Mouse (Mus musculus) midbrain, embryonic 13.5 days (tissue): Measurements from ENCODE around the gene Crybg1. TPM values are rescaled to one million over a fixed set of nuclear protein-coding genes. Genes with fewer than 3 reads are reported as not detected.
"Not testable (repeated sequence)": the region's sequence is repeated elsewhere in the genome, so short reads cannot be mapped to it uniquely, and the experiment has no call there.

Source experiments
- ATAC-seq: fragments of 200-750 bp; cut with Nextera tagmentation; 2 replicates; pipeline ENCODE4 v1.8.0; 2017; ENCODE audit warnings: mild to moderate bottlenecking, moderate TSS enrichment, moderate library complexity
- H3K27ac ChIP-seq: fragments of 300-500 bp; sonication (generic); 2 replicates; pipeline ENCODE4 v1.5.1; 2015; ENCODE audit warnings: inconsistent platforms, mild to moderate bottlenecking, moderate library complexity
- H3K27me3 ChIP-seq: fragments of 300-500 bp; sonication (generic); 2 replicates; pipeline ENCODE4 v1.6.1; 2015; ENCODE audit warnings: mild to moderate bottlenecking, inconsistent platforms
- H3K36me3 ChIP-seq: fragments of 300-500 bp; sonication (generic); 2 replicates; pipeline ENCODE4 v1.6.1; 2015; ENCODE audit warnings: mild to moderate bottlenecking, inconsistent platforms
- H3K4me1 ChIP-seq: fragments of 300-500 bp; sonication (generic); replicated peaks from 2 replicates; pipeline ENCODE4 v1.6.1; 2015; ENCODE audit warnings: inconsistent platforms
- H3K4me2 ChIP-seq: fragments of 300-500 bp; sonication (generic); replicated peaks from 2 replicates; pipeline ENCODE4 v1.6.1; 2015; ENCODE audit warnings: moderate library complexity, mild to moderate bottlenecking, inconsistent platforms
- H3K4me3 ChIP-seq: fragments of 300-500 bp; sonication (generic); replicated peaks from 2 replicates; pipeline ENCODE4 v1.5.1; 2015; ENCODE audit warnings: mild to moderate bottlenecking, inconsistent platforms
- H3K9ac ChIP-seq: fragments of 300-500 bp; sonication (generic); replicated peaks from 2 replicates; pipeline ENCODE4 v1.6.1; 2015; ENCODE audit warnings: mild to moderate bottlenecking, inconsistent platforms
- H3K9me3 ChIP-seq: fragments of 300-500 bp; sonication (generic); 2 replicates; pipeline ENCODE4 v1.6.1; 2016; ENCODE audit warnings: mild to moderate bottlenecking, inconsistent platforms
- whole genome bisulfite sequencing: fragments of 180-500 bp; shearing (Covaris S2); methylation state at CpG from one replicate; pipeline ENCODE4 v1.1.7; 2015; 5-methylcytosine and 5-hydroxymethylcytosine counted together
- polyA plus RNA-seq: library from polyadenylated mRNA; unstranded; fragments of >200 nt; fragmentation: Nextera tagmentation; extraction: Ambion mirVana; gene quantifications from 2 replicates; pipeline ENCODE4 v1.2.1, GENCODE M21; 2015

Gene Crybg1
- polyA plus RNA-seq, 1 experiment from 2014 or later: 0.34 TPM

GRCm38 (mm10) chr10:43983241-43983640 is 165.4 kb downstream of the Crybg1 start:
- no peak for ATAC-seq
- Histone ChIP-seq H3K9me3 (no peaks in the 10 kb centered on the region), H3K27me3 (no peaks in the 10 kb centered on the region), H3K27ac (no peak overlapping the region), H3K9ac (no peak overlapping the region), H3K4me1 (no peaks in the 10 kb centered on the region), H3K4me2 (no peak overlapping the region), H3K4me3 (no peak overlapping the region), H3K36me3 (no peaks in the 10 kb centered on the region)
- WGBS: 92% methylated on average over 5 of the region's 5 CpGs

GRCm38 (mm10) chr10:43982470-43982869 is 166.2 kb downstream of the Crybg1 start:
- Histone ChIP-seq H3K9ac (no peak overlapping the region), H3K27me3 (no peaks in the 10 kb centered on the region), H3K9me3 (no peaks in the 10 kb centered on the region), H3K4me2 (no peak overlapping the region), H3K4me3 (no peak overlapping the region), H3K27ac (no peak overlapping the region), H3K36me3 (no peaks in the 10 kb centered on the region), H3K4me1 (no peaks in the 10 kb centered on the region)
- 94% methylated on average over 6 of the region's 6 CpGs for WGBS
- no peak for ATAC-seq

GRCm38 (mm10) chr10:43980742-43981141 is 167.9 kb downstream of the Crybg1 start:
- WGBS: 96% methylated on average over 3 of the region's 3 CpGs
- not testable (repeated sequence) for H3K4me1 ChIP-seq, H3K27ac ChIP-seq, H3K27me3 ChIP-seq, H3K4me3 ChIP-seq, ATAC-seq, H3K9ac ChIP-seq, H3K36me3 ChIP-seq, H3K4me2 ChIP-seq, H3K9me3 ChIP-seq

- ATAC-seq: no peak
- H3K27ac ChIP-seq: no peak overlapping the region
- H3K4me2 ChIP-seq: no peak overlapping the region
- H3K36me3 ChIP-seq: no peaks in the 10 kb centered on the region
- H3K4me3 ChIP-seq: no peak overlapping the region
- H3K9ac ChIP-seq: no peak overlapping the region
- no peaks in the 10 kb centered on the region for H3K27me3 ChIP-seq
- H3K4me1 ChIP-seq: no peaks in the 10 kb centered on the region
- no peaks in the 10 kb centered on the region for H3K9me3 ChIP-seq
- 96% methylated on average over 1 of the region's 1 CpGs for WGBS
Observed at GRCm38 (mm10) chr10:43980080-43980479, 168.6 kb downstream of the Crybg1 start.

- peaks cover 2% of the 10 kb centered on the region; the same call in 1 of the 2 replicates for H3K4me1 ChIP-seq
- WGBS: 79% methylated on average over 3 of the region's 3 CpGs
- H3K9me3 ChIP-seq: no peaks in the 10 kb centered on the region
- no peak overlapping the region for H3K4me3 ChIP-seq
- no peak overlapping the region for H3K9ac ChIP-seq
- H3K4me2 ChIP-seq: no peak overlapping the region
- H3K36me3 ChIP-seq: no peaks in the 10 kb centered on the region
- H3K27me3 ChIP-seq: no peaks in the 10 kb centered on the region
- H3K27ac ChIP-seq: no peak overlapping the region
- ATAC-seq: no peak
Observed at GRCm38 (mm10) chr10:43977353-43977752, 171.3 kb downstream of the Crybg1 start.

- peaks cover 2% of the 10 kb centered on the region; the same call in 1 of the 2 replicates for H3K4me1 ChIP-seq
- no peak overlapping the region for H3K4me3 ChIP-seq
- no peak overlapping the region for H3K9ac ChIP-seq
- no peak overlapping the region for H3K4me2 ChIP-seq
- H3K27ac ChIP-seq: no peak overlapping the region
- ATAC-seq: no peak
- 56% methylated on average over 2 of the region's 2 CpGs for WGBS
- no peaks in the 10 kb centered on the region for H3K27me3 ChIP-seq
- no peaks in the 10 kb centered on the region for H3K9me3 ChIP-seq
- H3K36me3 ChIP-seq: no peaks in the 10 kb centered on the region
Observed at GRCm38 (mm10) chr10:43973244-43973643, 175.4 kb downstream of the Crybg1 start.

GRCm38 (mm10) chr10:43964943-43965342 is 183.7 kb downstream of the Crybg1 start:
- no peaks in the 10 kb centered on the region for H3K4me1 ChIP-seq
- H3K9me3 ChIP-seq: no peaks in the 10 kb centered on the region
- ATAC-seq: no peak
- H3K4me2 ChIP-seq: no peak overlapping the region
- 59% methylated on average over 2 of the region's 2 CpGs for WGBS
- H3K27me3 ChIP-seq: no peaks in the 10 kb centered on the region
- H3K4me3 ChIP-seq: no peak overlapping the region
- no peak overlapping the region for H3K9ac ChIP-seq
- no peaks in the 10 kb centered on the region for H3K36me3 ChIP-seq
- H3K27ac ChIP-seq: no peak overlapping the region

GRCm38 (mm10) chr10:43953942-43954341 is 194.7 kb downstream of the Crybg1 start:
- Histone ChIP-seq H3K27ac (no peak overlapping the region), H3K4me2 (no peak overlapping the region), H3K4me1 (no peaks in the 10 kb centered on the region), H3K27me3 (no peaks in the 10 kb centered on the region), H3K9ac (no peak overlapping the region), H3K9me3 (no peaks in the 10 kb centered on the region), H3K4me3 (no peak overlapping the region), H3K36me3 (0 out of 2 replicates have a peak, but pooled peaks cover 4% of the 10 kb centered on the region)
- peak; percentile 65 for ATAC-seq

- ATAC-seq: no peak
- no peak overlapping the region for H3K9ac ChIP-seq
- 87% methylated on average over 4 of the region's 4 CpGs for WGBS
Observed at GRCm38 (mm10) chr10:43945435-43945834, 203.2 kb downstream of the Crybg1 start.

GRCm38 (mm10) chr10:43943736-43944135 is 204.9 kb downstream of the Crybg1 start:
- WGBS: 20% methylated on average over 4 of the region's 4 CpGs

More at GRCm38 (mm10) chr10:43945435-43945834, 203.2 kb downstream of the Crybg1 start:
- Histone ChIP-seq H3K27ac (no peak overlapping the region), H3K4me1 (peaks cover 14% of the 10 kb centered on the region), H3K36me3 (peaks cover 20% of the 10 kb centered on the region), H3K9me3 (no peaks in the 10 kb centered on the region), H3K27me3 (no peaks in the 10 kb centered on the region), H3K4me2 (no peak overlapping the region), H3K4me3 (no peak overlapping the region)

GRCm38 (mm10) chr10:43939136-43939662 is 209.5 kb downstream of the Crybg1 start:
- Histone ChIP-seq H3K9ac (no peak overlapping the region), H3K27me3 (no peaks in the 10 kb centered on the region), H3K4me1 (peaks cover 11% of the 10 kb centered on the region), H3K4me2 (no peak overlapping the region), H3K27ac (no peak overlapping the region), H3K9me3 (no peaks in the 10 kb centered on the region), H3K36me3 (peaks cover 19% of the 10 kb centered on the region), H3K4me3 (no peak overlapping the region)
- no peak for ATAC-seq
- 84% methylated on average over 6 of the region's 6 CpGs for WGBS

More at GRCm38 (mm10) chr10:43943736-43944135, 204.9 kb downstream of the Crybg1 start:
- no peaks in the 10 kb centered on the region for H3K9me3 ChIP-seq
- ATAC-seq: no peak
- H3K4me3 ChIP-seq: no peak overlapping the region
- H3K4me1 ChIP-seq: peaks cover 14% of the 10 kb centered on the region
- no peak overlapping the region for H3K27ac ChIP-seq
- no peak overlapping the region for H3K4me2 ChIP-seq
- H3K9ac ChIP-seq: no peak overlapping the region
- no peaks in the 10 kb centered on the region for H3K27me3 ChIP-seq
- H3K36me3 ChIP-seq: peaks cover 22% of the 10 kb centered on the region

- Histone ChIP-seq H3K36me3 (peaks cover 35% of the 10 kb centered on the region), H3K9ac (no peak overlapping the region), H3K27me3 (no peaks in the 10 kb centered on the region), H3K27ac (no peak overlapping the region), H3K4me2 (no peak overlapping the region), H3K9me3 (no peaks in the 10 kb centered on the region), H3K4me3 (no peak overlapping the region), H3K4me1 (no peaks in the 10 kb centered on the region)
- WGBS: 81% methylated on average over 5 of the region's 5 CpGs
- no peak for ATAC-seq
Observed at GRCm38 (mm10) chr10:43928596-43928995, 220.1 kb downstream of the Crybg1 start.

GRCm38 (mm10) chr10:43927736-43928135 is 220.9 kb downstream of the Crybg1 start:
- no peak for ATAC-seq
- Histone ChIP-seq H3K4me3 (no peak overlapping the region), H3K9me3 (no peaks in the 10 kb centered on the region), H3K4me2 (no peak overlapping the region), H3K27me3 (no peaks in the 10 kb centered on the region), H3K27ac (no peak overlapping the region), H3K9ac (no peak overlapping the region), H3K36me3 (peaks cover 41% of the 10 kb centered on the region), H3K4me1 (no peaks in the 10 kb centered on the region)
- 84% methylated on average over 8 of the region's 8 CpGs for WGBS
